Mouse (Mus musculus): ENCODE data around the gene P2ry6. TPM values are rescaled to one million over a fixed set of nuclear protein-coding genes. Genes with fewer than 3 reads are reported as not detected.

P2ry6 gene
- polyA plus RNA-seq, 1 experiment from 2014 or later = 4.3 TPM

DNA sequence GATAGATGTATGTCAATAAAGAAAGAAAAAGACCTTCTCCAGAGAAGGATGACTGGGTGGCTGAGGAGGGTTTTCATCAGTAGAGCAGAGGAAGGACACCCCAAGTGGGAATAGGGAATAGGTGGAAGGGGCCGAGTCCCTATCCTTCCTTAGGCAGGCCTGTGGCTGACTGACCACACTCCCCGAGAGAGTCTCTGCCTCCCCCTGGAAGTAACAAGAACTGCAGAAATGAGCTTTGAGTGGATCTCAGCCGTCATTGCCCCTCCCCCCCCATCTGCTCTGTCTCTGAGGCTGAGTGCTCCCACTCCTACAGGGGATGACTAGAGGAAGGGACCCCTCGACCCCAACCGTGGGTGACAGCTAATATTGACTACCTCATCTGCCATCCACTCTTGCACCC, 33.3 kb downstream of the P2ry6 start:
- Histone ChIP-seq H3K4me3 (ENCODE audit: control insufficient read depth in 1 of 2, insufficient read depth in 1 of 2, low read depth in 1 of 2, low read length in 2 of 2) (no peak overlapping the region), H3K27ac (replicated peaks in 1 of 2; ENCODE audit: control insufficient read depth in 1 of 2, insufficient read depth in 1 of 2, low read depth in 2 of 2, low read length in 2 of 2) (no peak overlapping the region), H3K27me3 (ENCODE audit: control insufficient read depth, insufficient read depth, low read length) (no peaks in the 10 kb centered on the region), H3K36me3 (ENCODE audit: control insufficient read depth, insufficient read depth, low read length) (no peaks in the 10 kb centered on the region), H3K9ac (ENCODE audit: low read length) (no peak overlapping the region), H3K9me3 (ENCODE audit: control insufficient read depth, low read length) (no peaks in the 10 kb centered on the region), H3K4me1 (ENCODE audit: control insufficient read depth in 2 of 2, insufficient read depth in 2 of 2, low read length in 2 of 2) (peaks cover 6 to 8% of the 10 kb centered on the region in 2 experiments; a peak in 3 of 4 replicates), H3K4me2 (ENCODE audit: low read length) (no peak overlapping the region)
- ATAC-seq (ENCODE audit: insufficient number of reproducible peaks, insufficient read depth, low FRiP score, low read depth) = no peak
- WGBS = 37% methylated on average over 5 of the region's 5 CpGs

DNA sequence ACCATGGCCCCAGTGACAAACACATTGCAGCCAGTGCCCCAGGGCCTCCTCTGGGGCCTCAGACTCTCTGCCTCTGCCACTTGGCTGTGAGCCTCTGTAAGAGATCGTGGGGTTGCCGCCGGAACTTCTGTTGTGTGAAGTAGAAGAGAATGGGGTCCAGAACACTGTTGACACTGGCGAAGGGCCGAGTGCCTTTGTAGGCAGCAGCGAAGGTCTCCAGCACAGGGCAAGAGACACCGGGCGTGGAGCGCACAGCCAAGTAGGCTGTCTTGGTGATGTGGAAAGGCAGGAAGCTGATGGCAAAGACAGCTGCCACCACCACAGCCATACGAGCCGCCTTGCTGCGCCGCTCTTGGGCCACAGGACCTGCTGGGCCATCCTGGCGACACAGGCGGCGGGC, 36.3 kb downstream of the P2ry6 start:
- Histone ChIP-seq H3K36me3 (ENCODE audit: control insufficient read depth, insufficient read depth, low read length) (no peaks in the 10 kb centered on the region), H3K4me2 (ENCODE audit: low read length) (no peak overlapping the region), H3K27me3 (ENCODE audit: control insufficient read depth, insufficient read depth, low read length) (no peaks in the 10 kb centered on the region), H3K9me3 (ENCODE audit: control insufficient read depth, low read length) (no peaks in the 10 kb centered on the region), H3K9ac (ENCODE audit: low read length) (no peak overlapping the region), H3K27ac (replicated peaks in 1 of 2; ENCODE audit: control insufficient read depth in 1 of 2, insufficient read depth in 1 of 2, low read depth in 2 of 2, low read length in 2 of 2) (no peak overlapping the region), H3K4me3 (ENCODE audit: control insufficient read depth in 1 of 2, insufficient read depth in 1 of 2, low read depth in 1 of 2, low read length in 2 of 2) (no peak overlapping the region), H3K4me1 (ENCODE audit: control insufficient read depth in 2 of 2, insufficient read depth in 2 of 2, low read length in 2 of 2) (peaks cover 4 to 9% of the 10 kb centered on the region in 2 experiments)
- ATAC-seq (ENCODE audit: insufficient number of reproducible peaks, insufficient read depth, low FRiP score, low read depth) = no peak
- whole genome bisulfite sequencing = 74% methylated on average over 16 of the region's 16 CpGs

DNA sequence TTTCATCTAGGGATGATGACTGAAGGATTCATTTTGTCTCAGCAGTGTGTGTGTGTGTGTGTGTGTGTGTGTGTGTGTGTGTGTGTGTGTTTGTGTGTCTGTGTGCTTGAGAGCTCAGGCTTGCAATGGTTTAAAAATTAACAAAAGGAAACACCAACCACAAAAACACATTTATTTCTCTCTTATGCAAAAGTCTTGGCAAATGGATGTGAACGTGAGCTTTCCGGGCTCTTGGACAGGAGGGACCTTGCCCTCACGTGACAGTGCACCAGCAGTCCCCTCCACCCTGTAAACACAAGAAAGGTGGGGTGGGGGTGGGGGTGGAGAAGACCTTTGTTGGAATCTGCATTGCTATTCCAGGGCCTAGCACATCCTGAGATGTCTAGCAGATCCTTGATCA, 37.0 kb downstream of the P2ry6 start:
- Histone ChIP-seq H3K9ac (ENCODE audit: low read length) (no peak overlapping the region), H3K9me3 (ENCODE audit: control insufficient read depth, low read length) (no peaks in the 10 kb centered on the region), H3K27ac (replicated peaks in 1 of 2; ENCODE audit: control insufficient read depth in 1 of 2, insufficient read depth in 1 of 2, low read depth in 2 of 2, low read length in 2 of 2) (no peak overlapping the region), H3K27me3 (ENCODE audit: control insufficient read depth, insufficient read depth, low read length) (no peaks in the 10 kb centered on the region), H3K36me3 (ENCODE audit: control insufficient read depth, insufficient read depth, low read length) (no peaks in the 10 kb centered on the region), H3K4me2 (ENCODE audit: low read length) (no peak overlapping the region), H3K4me3 (ENCODE audit: control insufficient read depth in 1 of 2, insufficient read depth in 1 of 2, low read depth in 1 of 2, low read length in 2 of 2) (no peak overlapping the region), H3K4me1 (ENCODE audit: control insufficient read depth in 2 of 2, insufficient read depth in 2 of 2, low read length in 2 of 2) (peaks cover 0 to 6% of the 10 kb centered on the region in 2 experiments; a peak in 3 of 4 replicates)
- WGBS = 79% methylated on average over 3 of the region's 3 CpGs
- no peak for ATAC-seq (ENCODE audit: insufficient number of reproducible peaks, insufficient read depth, low FRiP score, low read depth)

DNA sequence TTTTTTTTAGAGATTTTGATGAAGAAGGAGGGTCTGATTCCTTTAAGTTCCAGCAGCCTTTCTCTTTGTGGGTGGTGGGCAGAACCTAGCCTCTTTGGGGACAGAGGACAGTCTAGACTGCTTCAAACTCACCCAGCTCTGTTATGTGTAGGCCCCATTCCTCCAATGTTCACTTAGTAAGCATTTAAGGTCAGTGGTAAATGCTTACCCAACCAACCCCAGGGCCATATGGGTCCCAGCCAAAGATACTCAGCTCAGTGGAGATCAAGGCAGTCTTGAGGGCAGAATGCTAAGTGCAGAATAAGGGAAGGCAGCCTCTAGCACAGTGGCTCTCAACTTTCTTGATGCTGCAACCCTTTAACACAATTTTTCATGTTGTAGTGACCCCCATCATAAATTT, 40.9 kb downstream of the P2ry6 start:
- no peak for ATAC-seq (ENCODE audit: insufficient number of reproducible peaks, insufficient read depth, low FRiP score, low read depth)
- no peak overlapping the region for H3K4me2 ChIP-seq (ENCODE audit: low read length)
- peaks cover 5% of the 10 kb centered on the region; the same call in 1 of the 2 replicates for H3K36me3 ChIP-seq (ENCODE audit: control insufficient read depth, insufficient read depth, low read length)

DNA sequence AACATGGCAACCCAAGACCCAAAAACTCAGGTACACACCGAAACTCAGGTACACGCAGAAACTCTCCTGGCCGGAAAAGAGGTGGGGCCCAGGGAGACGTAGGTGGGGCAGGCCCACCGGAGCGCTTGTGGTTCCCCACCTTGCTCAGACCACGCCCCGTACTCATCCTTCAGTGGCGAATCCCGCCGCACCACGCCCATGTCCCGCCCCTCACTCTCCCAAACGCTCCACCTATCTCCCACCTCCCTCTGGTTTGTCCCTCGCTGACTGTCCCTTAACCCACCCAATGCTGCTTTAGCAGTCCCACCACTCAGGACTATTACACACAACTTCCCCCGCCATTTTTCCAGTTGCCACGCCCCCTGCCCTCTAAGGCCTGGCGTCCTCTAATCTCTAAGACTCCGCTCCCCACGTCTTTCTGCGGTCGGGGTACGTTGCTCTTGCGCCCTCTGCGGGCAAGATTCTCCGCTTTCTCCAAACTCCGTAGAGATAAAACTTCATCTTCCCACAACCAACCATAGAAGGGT, 41.9 kb downstream of the P2ry6 start:
- Histone ChIP-seq H3K4me3 (ENCODE audit: control insufficient read depth in 1 of 2, insufficient read depth in 1 of 2, low read depth in 1 of 2, low read length in 2 of 2) (peak overlapping the region; percentile 68 to 72), H3K4me1 (ENCODE audit: control insufficient read depth in 2 of 2, insufficient read depth in 2 of 2, low read length in 2 of 2) (peaks cover 30 to 36% of the 10 kb centered on the region in 2 experiments), H3K27me3 (ENCODE audit: control insufficient read depth, insufficient read depth, low read length) (no peaks in the 10 kb centered on the region), H3K9ac (ENCODE audit: low read length) (peak overlapping the region; percentile 96), H3K36me3 (ENCODE audit: control insufficient read depth, insufficient read depth, low read length) (peaks cover 8% of the 10 kb centered on the region; the same call in 1 of the 2 replicates), H3K9me3 (ENCODE audit: control insufficient read depth, low read length) (no peaks in the 10 kb centered on the region), H3K4me2 (ENCODE audit: low read length) (peak overlapping the region; percentile 94), H3K27ac (replicated peaks in 1 of 2; ENCODE audit: control insufficient read depth in 1 of 2, insufficient read depth in 1 of 2, low read depth in 2 of 2, low read length in 2 of 2) (peak overlapping the region; percentile 90 to 98)
- ATAC-seq (ENCODE audit: insufficient number of reproducible peaks, insufficient read depth, low FRiP score, low read depth) = peak; percentile 84
- WGBS = under 1% methylated on average over 27 of the region's 27 CpGs

More for the DNA sequence above, 40.9 kb downstream of the P2ry6 start:
- Histone ChIP-seq H3K4me3 (ENCODE audit: control insufficient read depth in 1 of 2, insufficient read depth in 1 of 2, low read depth in 1 of 2, low read length in 2 of 2) (no peak overlapping the region), H3K9ac (ENCODE audit: low read length) (no peak overlapping the region), H3K27me3 (ENCODE audit: control insufficient read depth, insufficient read depth, low read length) (no peaks in the 10 kb centered on the region), H3K27ac (replicated peaks in 1 of 2; ENCODE audit: control insufficient read depth in 1 of 2, insufficient read depth in 1 of 2, low read depth in 2 of 2, low read length in 2 of 2) (no peak overlapping the region), H3K9me3 (ENCODE audit: control insufficient read depth, low read length) (no peaks in the 10 kb centered on the region), H3K4me1 (ENCODE audit: control insufficient read depth in 2 of 2, insufficient read depth in 2 of 2, low read length in 2 of 2) (peaks cover 20 to 27% of the 10 kb centered on the region in 2 experiments)

DNA sequence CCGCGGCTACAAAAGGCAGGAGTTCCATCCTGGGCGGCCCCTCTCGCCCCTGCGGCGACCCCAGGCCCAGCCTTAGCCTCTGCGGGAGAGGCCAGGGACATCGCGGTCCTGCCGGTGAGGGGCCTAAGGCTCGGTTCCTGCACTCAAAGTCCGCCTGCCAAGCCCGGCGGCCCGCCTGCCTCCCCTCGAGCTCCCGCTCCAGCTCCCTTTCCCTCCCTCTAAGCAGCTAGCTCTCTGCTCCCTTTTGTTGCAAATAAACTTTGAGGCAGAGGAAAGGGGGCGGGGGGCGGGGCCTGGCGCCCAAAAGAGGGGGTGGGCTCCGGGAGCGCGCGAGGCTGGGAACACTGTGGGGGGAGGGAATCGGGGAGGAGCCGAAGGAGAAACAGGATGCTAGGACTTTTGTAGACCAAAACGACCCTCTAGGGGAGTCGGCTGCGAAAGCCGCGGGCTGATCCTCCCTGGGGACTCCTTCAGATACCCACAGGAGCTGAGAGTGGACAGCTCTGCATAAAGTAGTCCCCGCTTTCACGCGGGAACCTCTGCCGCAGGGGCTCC, 42.4 kb downstream of the P2ry6 start, which contains the start of gene Arhgef17:
Gene Arhgef17, minus strand, starts transcription at position 182 of the 555 bp plus-strand sequence.
- H3K4me1 ChIP-seq (ENCODE audit: control insufficient read depth in 2 of 2, insufficient read depth in 2 of 2, low read length in 2 of 2) = peaks cover 36 to 42% of the 10 kb centered on the region in 2 experiments
- H3K27me3 ChIP-seq (ENCODE audit: control insufficient read depth, insufficient read depth, low read length) = no peaks in the 10 kb centered on the region
- H3K9me3 ChIP-seq (ENCODE audit: control insufficient read depth, low read length) = no peaks in the 10 kb centered on the region
- peak within 1 kb of the TSS; percentile 68 to 72 for H3K4me3 ChIP-seq (ENCODE audit: control insufficient read depth in 1 of 2, insufficient read depth in 1 of 2, low read depth in 1 of 2, low read length in 2 of 2)
- 0% methylated on average over 30 of the region's 35 CpGs for WGBS
- H3K4me2 ChIP-seq (ENCODE audit: low read length) = peak within 1 kb of the TSS; percentile 94
- peak within 1 kb of the TSS; percentile 91 to 98 for H3K27ac ChIP-seq (replicated peaks in 1 of 2; ENCODE audit: control insufficient read depth in 1 of 2, insufficient read depth in 1 of 2, low read depth in 2 of 2, low read length in 2 of 2)
- ATAC-seq (ENCODE audit: insufficient number of reproducible peaks, insufficient read depth, low FRiP score, low read depth) = peak; percentile 68
- H3K9ac ChIP-seq (ENCODE audit: low read length) = peak within 1 kb of the TSS; percentile 96
- peaks cover 8% of the 10 kb centered on the region; the same call in 1 of the 2 replicates for H3K36me3 ChIP-seq (ENCODE audit: control insufficient read depth, insufficient read depth, low read length)

DNA sequence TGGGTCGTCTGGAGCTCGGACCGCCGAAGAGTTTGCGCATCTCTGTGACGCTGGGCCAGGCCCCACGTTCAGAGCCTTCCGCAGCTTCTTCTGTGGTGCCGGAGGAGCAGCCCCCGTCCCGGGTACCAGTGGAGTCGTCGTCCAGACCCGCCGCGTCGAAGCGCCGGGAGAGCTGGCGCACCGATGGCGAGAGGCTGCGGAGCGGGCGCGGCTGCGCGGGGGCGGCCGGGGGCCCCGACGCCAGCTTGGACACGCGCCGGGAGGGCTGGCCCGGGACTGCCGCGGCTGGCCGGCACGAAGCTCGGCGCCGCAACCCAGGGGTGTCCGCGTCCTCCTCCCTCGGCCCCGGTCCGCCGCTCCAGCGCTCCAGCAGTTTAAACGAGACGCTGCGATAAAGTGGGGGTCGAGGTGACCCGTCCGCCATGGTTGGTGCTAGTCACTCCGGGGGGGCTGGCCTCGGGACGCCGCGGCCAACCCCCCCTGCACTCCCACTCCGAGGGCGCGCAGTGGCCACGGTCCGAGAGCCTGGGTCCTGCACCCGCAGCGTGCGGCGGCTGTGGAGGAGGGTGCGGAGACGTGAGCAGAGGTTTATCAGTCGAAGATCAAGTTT, 43.0 kb downstream of the P2ry6 start:
- H3K4me2 ChIP-seq (ENCODE audit: low read length) = peak overlapping the region; percentile 94
- no peaks in the 10 kb centered on the region for H3K27me3 ChIP-seq (ENCODE audit: control insufficient read depth, insufficient read depth, low read length)
- H3K36me3 ChIP-seq (ENCODE audit: control insufficient read depth, insufficient read depth, low read length) = peaks cover 8% of the 10 kb centered on the region; the same call in 1 of the 2 replicates
- H3K9ac ChIP-seq (ENCODE audit: low read length) = peak overlapping the region; percentile 96
- H3K4me3 ChIP-seq (ENCODE audit: control insufficient read depth in 1 of 2, insufficient read depth in 1 of 2, low read depth in 1 of 2, low read length in 2 of 2) = peak overlapping the region; percentile 68 to 72
- peak; percentile 1; the same call in 1 of the 2 replicates for ATAC-seq (ENCODE audit: insufficient number of reproducible peaks, insufficient read depth, low FRiP score, low read depth)
- under 1% methylated on average over 73 of the region's 73 CpGs for WGBS
- peaks cover 41 to 48% of the 10 kb centered on the region in 2 experiments for H3K4me1 ChIP-seq (ENCODE audit: control insufficient read depth in 2 of 2, insufficient read depth in 2 of 2, low read length in 2 of 2)
- H3K9me3 ChIP-seq (ENCODE audit: control insufficient read depth, low read length) = no peaks in the 10 kb centered on the region
- peak overlapping the region; percentile 91 to 98 for H3K27ac ChIP-seq (replicated peaks in 1 of 2; ENCODE audit: control insufficient read depth in 1 of 2, insufficient read depth in 1 of 2, low read depth in 2 of 2, low read length in 2 of 2)

All from heart, embryonic 14.5 days (tissue).